Mouse (Mus musculus): Measurements from ENCODE around the gene Adgrl2.

GRCm38 (mm10) chr3:148958185-148958584 lies 32.2 kb downstream of the Adgrl2 start:
- TF ChIP-seq CTCF (IDR thresholded peaks at IDR 0.05) (no peak), POLR2A (IDR thresholded peaks at IDR 0.05; ENCODE audit: insufficient read depth, low read depth, low read length) (no peak)
